Mouse (Mus musculus) thymus, adult 2 months (tissue): ENCODE data around the gene Slc7a4. TPM values are rescaled to one million over a fixed set of nuclear protein-coding genes. Genes with fewer than 3 reads are reported as not detected.

Experiments
- DNase-seq: peaks from one replicate; pipeline ENCODE4 v3.0.0; 2021
- H3K27ac ChIP-seq: fragments of 200-500 bp; 2 replicates; pipeline ENCODE4 v1.5.1; 2012; ENCODE audit warnings: low read length, control low read depth; ENCODE audit not compliant: control insufficient read depth, insufficient read depth
- H3K27me3 ChIP-seq: fragments of 200-500 bp; 2 replicates; pipeline ENCODE4 v1.6.1; 2012; ENCODE audit warnings: mild to moderate bottlenecking, low read length, moderate library complexity, mixed read lengths; ENCODE audit not compliant: control insufficient read depth, insufficient read depth
- H3K36me3 ChIP-seq: fragments of 200-500 bp; 2 replicates; pipeline ENCODE4 v1.6.1; 2012; ENCODE audit warnings: mild to moderate bottlenecking, low read length, moderate library complexity; ENCODE audit not compliant: control insufficient read depth, insufficient read depth
- H3K4me1 ChIP-seq: fragments of 200-500 bp; replicated peaks from 2 replicates; pipeline ENCODE4 v1.6.1; 2012; ENCODE audit warnings: low read length; ENCODE audit not compliant: control insufficient read depth, insufficient read depth
- H3K4me3 ChIP-seq: fragments of 200-500 bp; 2 replicates; pipeline ENCODE4 v1.5.1; 2012; ENCODE audit warnings: mild to moderate bottlenecking, low read length, control low read depth, moderate library complexity; ENCODE audit not compliant: control insufficient read depth, insufficient read depth
- CTCF ChIP-seq: fragments of 200-500 bp; IDR thresholded peaks from 2 replicates; pipeline ENCODE4 v1.5.1; 2012; ENCODE audit warnings: mild to moderate bottlenecking, control low read depth, low read length, moderate library complexity, borderline replicate concordance; ENCODE audit not compliant: control insufficient read depth, poor library complexity, insufficient read depth; ENCODE audit errors: extremely low read depth
- POLR2A ChIP-seq: fragments of 200-500 bp; IDR thresholded peaks from 2 replicates; pipeline ENCODE4 v1.6.1; 2012; ENCODE audit warnings: mild to moderate bottlenecking, low read length, control low read depth, moderate library complexity; ENCODE audit not compliant: control insufficient read depth, poor library complexity, insufficient read depth; ENCODE audit errors: extremely low read depth
- WGBS: fragments of 180-500 bp; shearing (Covaris S2); methylation state at CpG from one replicate; pipeline ENCODE4 v1.1.7; 2018; 5-methylcytosine and 5-hydroxymethylcytosine counted together
- polyA plus RNA-seq: library from polyadenylated mRNA; depleted of rRNA; stranded (reverse); fragments of >200 nt; gene quantifications from 2 replicates; pipeline ENCODE4 v1.2.3, GENCODE M21; 2012

Gene Slc7a4
- polyA plus RNA-seq, 1 experiment = 6.5 TPM

- Histone ChIP-seq H3K27me3 (peaks cover 7% of the 10 kb centered on the region; the same call in 1 of the 2 replicates), H3K36me3 (no peaks in the 10 kb centered on the region), H3K4me1 (no peaks in the 10 kb centered on the region), H3K4me3 (no peak overlapping the region), H3K27ac (no peak overlapping the region)
- DNase-seq = no peak
- TF ChIP-seq POLR2A = no peak
- WGBS = 69% methylated on average over 2 of the region's 2 CpGs
These were observed 18.8 kb downstream of the Slc7a4 start for GRCm38 (mm10) chr16:17564221-17564620.

- no peak for DNase-seq
- no peak overlapping the region for H3K27ac ChIP-seq
- H3K4me3 ChIP-seq = no peak overlapping the region
- TF ChIP-seq POLR2A (no peak), CTCF (no peak)
- no peaks in the 10 kb centered on the region for H3K36me3 ChIP-seq
- peaks cover 4% of the 10 kb centered on the region for H3K4me1 ChIP-seq
- peaks cover 7% of the 10 kb centered on the region; the same call in 1 of the 2 replicates for H3K27me3 ChIP-seq
- 75% methylated on average over 1 of the region's 1 CpGs for WGBS
These were observed 19.4 kb downstream of the Slc7a4 start for GRCm38 (mm10) chr16:17563580-17563979.

GRCm38 (mm10) chr16:17561751-17562208, 21.2 kb downstream of the Slc7a4 start, which contains the start of gene P2rx6:
P2rx6 (plus strand) TSS chr16:17561885.
- 4% methylated on average over 10 of the region's 10 CpGs for WGBS
- no peak within 1 kb of the TSS for H3K27ac ChIP-seq
- peaks cover 7% of the 10 kb centered on the region; the same call in 1 of the 2 replicates for H3K27me3 ChIP-seq

GRCm38 (mm10) chr16:17561128-17561750, 21.8 kb downstream of the Slc7a4 start, which contains the start of gene Lrrc74b:
Lrrc74b (minus strand) TSS chr16:17561247.
- WGBS = 14% methylated on average over 22 of the region's 22 CpGs
- TF ChIP-seq POLR2A = no peak
- H3K27me3 ChIP-seq = peaks cover 7% of the 10 kb centered on the region; the same call in 1 of the 2 replicates
- no peak for DNase-seq
- H3K4me3 ChIP-seq = no peak within 1 kb of the TSS
- H3K36me3 ChIP-seq = no peaks in the 10 kb centered on the region
- peaks cover 4% of the 10 kb centered on the region for H3K4me1 ChIP-seq
- no peak within 1 kb of the TSS for H3K27ac ChIP-seq

More at GRCm38 (mm10) chr16:17561751-17562208, 21.2 kb downstream of the Slc7a4 start, which contains the start of gene P2rx6:
- Histone ChIP-seq H3K36me3 (no peaks in the 10 kb centered on the region), H3K4me1 (peaks cover 4% of the 10 kb centered on the region), H3K4me3 (no peak within 1 kb of the TSS)
- TF ChIP-seq POLR2A (no peak), CTCF (no peak)
- no peak for DNase-seq

- H3K4me1 ChIP-seq = peaks cover 10% of the 10 kb centered on the region
- TF ChIP-seq CTCF = no peak
- peaks cover 7% of the 10 kb centered on the region; the same call in 1 of the 2 replicates for H3K27me3 ChIP-seq
- H3K36me3 ChIP-seq = no peaks in the 10 kb centered on the region
- 92% methylated on average over 9 of the region's 9 CpGs for WGBS
- H3K4me3 ChIP-seq = no peak overlapping the region
- no peak for DNase-seq
- no peak overlapping the region for H3K27ac ChIP-seq
These were observed 23.5 kb downstream of the Slc7a4 start for GRCm38 (mm10) chr16:17559396-17560027.

GRCm38 (mm10) chr16:17558811-17559210, 24.2 kb downstream of the Slc7a4 start:
- Histone ChIP-seq H3K4me1 (peaks cover 14% of the 10 kb centered on the region), H3K4me3 (no peak overlapping the region), H3K36me3 (no peaks in the 10 kb centered on the region), H3K27me3 (peaks cover 7% of the 10 kb centered on the region; the same call in 1 of the 2 replicates), H3K27ac (no peak overlapping the region)
- WGBS = 14% methylated on average over 5 of the region's 5 CpGs
- no peak for DNase-seq
- no peak for TF ChIP-seq CTCF
- no peak for TF ChIP-seq POLR2A
